Mouse (Mus musculus) midbrain, embryonic 11.5 days (tissue): ENCODE measurements around the gene Emid1. TPM values are rescaled to one million over a fixed set of nuclear protein-coding genes. Genes with fewer than 3 reads are reported as not detected.

Experiments
- ATAC-seq: fragments of 200-750 bp; cut with Nextera tagmentation; 2 replicates; pipeline ENCODE4 v1.8.0; 2017; ENCODE audit warnings: moderate TSS enrichment, moderate library complexity; ENCODE audit not compliant: low FRiP score
- DNase-seq: peaks from one replicate; pipeline ENCODE4 v3.0.0; 2015; ENCODE audit warnings: low spot score; ENCODE audit errors: missing footprints
- H3K27ac ChIP-seq: fragments of 300-500 bp; sonication (generic); 2 replicates; pipeline ENCODE4 v1.5.1; 2014; ENCODE audit warnings: low read depth, low read length
- H3K27me3 ChIP-seq: fragments of 300-500 bp; sonication (generic); 2 replicates; pipeline ENCODE4 v1.6.1; 2014; ENCODE audit warnings: mild to moderate bottlenecking, low read length, moderate library complexity, mixed read lengths; ENCODE audit not compliant: control insufficient read depth, insufficient read depth
- H3K36me3 ChIP-seq: fragments of 300-500 bp; sonication (generic); 2 replicates; pipeline ENCODE4 v1.6.1; 2014; ENCODE audit warnings: mild to moderate bottlenecking, low read length, moderate library complexity, mixed read lengths; ENCODE audit not compliant: control insufficient read depth, insufficient read depth
- H3K4me1 ChIP-seq: fragments of 300-500 bp; sonication (generic); 2 replicates; pipeline ENCODE4 v1.6.1; 2014; ENCODE audit warnings: low read length; ENCODE audit not compliant: control insufficient read depth, insufficient read depth
- H3K4me2 ChIP-seq: fragments of 300-500 bp; sonication (generic); 2 replicates; pipeline ENCODE4 v1.6.1; 2014; ENCODE audit warnings: mild to moderate bottlenecking, moderate library complexity
- H3K4me3 ChIP-seq: fragments of 300-500 bp; sonication (generic); 2 replicates; pipeline ENCODE4 v1.5.1; 2014; ENCODE audit warnings: low read depth, low read length
- H3K9ac ChIP-seq: fragments of 300-500 bp; sonication (generic); 2 replicates; pipeline ENCODE4 v1.6.1; 2014; ENCODE audit warnings: low read length
- H3K9me3 ChIP-seq: fragments of 300-500 bp; sonication (generic); 2 replicates; pipeline ENCODE4 v1.6.1; 2016; ENCODE audit warnings: low read length; ENCODE audit not compliant: control insufficient read depth
- WGBS: fragments of 180-500 bp; shearing (Covaris S2); extraction: QIAGEN DNeasy Blood & Tissue Kit; methylation state at CpG from one replicate; pipeline ENCODE4 v1.1.7; 2014; 5-methylcytosine and 5-hydroxymethylcytosine counted together
- polyA plus RNA-seq: library from polyadenylated mRNA; unstranded; fragments of >200 nt; fragmentation: Nextera tagmentation; extraction: Ambion mirVana; gene quantifications from 2 replicates; pipeline ENCODE4 v1.2.1, GENCODE M21; 2014

The Emid1 gene
- polyA plus RNA-seq, 1 experiment from 2014 or later: 13.7 TPM

GRCm38 (mm10) chr11:5064282-5065055 is 87.6 kb downstream of the Emid1 start:
- ATAC-seq: 0 out of 2 replicates have a peak, but pooled peaks have one; percentile 3
- Histone ChIP-seq H3K4me2 (peak overlapping the region; percentile 83), H3K9me3 (no peaks in the 10 kb centered on the region; the same call in 1 of the 2 replicates), H3K4me1 (peaks cover 32% of the 10 kb centered on the region), H3K27me3 (peaks cover 53% of the 10 kb centered on the region), H3K36me3 (peaks cover 16% of the 10 kb centered on the region), H3K27ac (no peak overlapping the region), H3K9ac (peak overlapping the region; percentile 73), H3K4me3 (peak overlapping the region; percentile 67)
- 17% methylated on average over 35 of the region's 38 CpGs for WGBS
- DNase-seq: peak; percentile 90

DNA sequence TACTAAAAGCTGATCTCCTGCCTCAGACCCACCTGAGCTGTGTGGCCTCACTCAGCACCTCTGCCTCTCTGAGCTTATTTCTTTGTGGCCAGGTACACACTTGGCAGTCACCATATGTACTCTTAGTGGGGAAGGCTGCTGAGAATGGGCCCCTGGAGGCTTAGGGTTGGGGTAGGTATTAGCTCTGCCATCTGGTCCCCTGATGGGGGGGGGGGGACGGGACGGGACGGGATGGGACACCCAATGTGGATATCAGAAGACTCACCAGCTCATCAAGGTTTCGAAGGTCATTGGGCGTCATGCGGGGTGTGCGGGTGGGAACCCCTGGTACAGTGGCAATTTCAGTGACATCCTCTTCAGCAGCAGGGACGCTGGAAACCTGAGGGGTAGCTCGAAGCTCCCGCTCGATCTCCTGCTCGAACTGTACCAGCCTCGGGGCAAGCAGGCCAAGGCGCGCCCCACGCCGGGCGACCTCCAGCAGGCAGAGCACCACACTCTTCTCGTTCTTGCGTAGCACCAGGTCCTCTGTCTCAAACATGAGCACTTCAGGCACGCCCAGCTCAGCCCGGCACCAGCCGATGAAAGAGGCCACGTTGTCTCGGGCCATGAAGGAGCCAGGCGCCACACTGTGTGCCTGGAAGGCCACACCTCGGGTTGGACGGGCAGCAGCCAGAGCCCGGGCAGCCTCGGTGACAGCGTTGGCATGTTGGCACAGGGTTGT is 88.3 kb downstream of the Emid1 start:
- Histone ChIP-seq H3K27me3 (peaks cover 60% of the 10 kb centered on the region), H3K9ac (no peak overlapping the region), H3K27ac (no peak overlapping the region), H3K36me3 (peaks cover 8% of the 10 kb centered on the region), H3K4me1 (peaks cover 34% of the 10 kb centered on the region), H3K4me2 (peak overlapping the region; percentile 83), H3K9me3 (no peaks in the 10 kb centered on the region; the same call in 1 of the 2 replicates), H3K4me3 (0 out of 2 replicates have a peak overlapping the region, but pooled peaks have one; percentile 67)
- ATAC-seq (no peak), DNase-seq (peak; percentile 88)
- WGBS: 52% methylated on average over 31 of the region's 31 CpGs

DNA sequence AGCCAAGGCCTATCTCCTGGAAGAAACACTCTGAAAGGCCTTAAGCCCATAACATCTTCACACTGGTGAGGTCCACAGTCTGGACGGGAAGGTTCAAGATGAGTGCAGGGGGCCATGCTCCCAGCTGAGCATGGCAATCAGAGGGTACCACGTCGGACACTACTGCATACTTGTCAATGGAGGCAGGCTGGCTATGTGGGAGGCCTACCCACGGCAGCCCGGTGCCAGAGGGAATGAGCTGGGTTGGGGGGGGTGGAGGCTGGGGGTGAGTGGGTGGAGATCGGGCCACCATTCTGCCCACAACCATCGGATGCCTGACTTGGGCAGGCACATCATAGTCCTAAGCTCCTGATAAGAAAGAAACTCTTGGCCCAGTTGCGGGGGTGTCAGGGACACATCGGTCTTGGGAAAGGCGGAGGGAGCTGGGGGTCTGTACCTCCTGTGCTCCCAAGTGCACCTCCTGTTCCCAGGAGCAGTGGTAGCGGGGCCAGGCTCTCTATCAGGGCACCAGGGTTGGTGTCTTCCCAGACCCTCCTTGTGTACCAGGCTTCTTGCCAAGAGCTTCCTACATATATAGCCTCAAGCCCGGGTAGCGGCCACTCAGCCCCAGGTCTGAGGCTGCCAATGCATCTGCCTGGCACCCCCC is 89.1 kb downstream of the Emid1 start:
- ATAC-seq (no peak), DNase-seq (peak; percentile 90)
- peaks cover under 1% of the 10 kb centered on the region; the same call in 1 of the 2 replicates for H3K36me3 ChIP-seq
- no peak overlapping the region for H3K4me2 ChIP-seq
- H3K27me3 ChIP-seq: peaks cover 67% of the 10 kb centered on the region
- peaks cover 38% of the 10 kb centered on the region for H3K4me1 ChIP-seq
- H3K4me3 ChIP-seq: no peak overlapping the region
- WGBS: 64% methylated on average over 13 of the region's 13 CpGs
- no peaks in the 10 kb centered on the region; the same call in 1 of the 2 replicates for H3K9me3 ChIP-seq
- H3K27ac ChIP-seq: no peak overlapping the region
- no peak overlapping the region for H3K9ac ChIP-seq

DNA sequence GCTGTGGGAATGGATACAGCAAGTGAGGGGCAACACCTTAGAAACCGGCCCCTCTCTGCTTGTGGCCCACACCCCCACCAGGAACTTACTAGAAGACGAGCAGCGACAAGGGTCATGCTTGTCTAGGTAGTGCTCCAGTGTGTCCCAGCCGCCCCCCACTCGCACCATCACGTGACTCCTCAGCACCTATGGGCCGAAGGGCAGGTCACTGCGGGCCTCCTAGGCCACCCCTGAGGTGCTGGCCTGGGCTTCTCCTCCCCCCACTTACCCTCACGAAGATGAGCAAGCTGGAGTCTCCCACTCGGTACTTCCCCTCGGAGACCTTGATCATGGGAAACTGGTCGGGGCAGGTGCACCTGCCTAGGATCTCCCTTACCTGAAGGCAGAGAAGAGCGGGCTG is 89.7 kb downstream of the Emid1 start:
- peaks cover 42% of the 10 kb centered on the region for H3K4me1 ChIP-seq
- H3K9ac ChIP-seq: no peak overlapping the region; the same call in 1 of the 2 replicates
- 9% methylated on average over 13 of the region's 13 CpGs for WGBS
- H3K27ac ChIP-seq: no peak overlapping the region
- peak overlapping the region; percentile 55 for H3K4me2 ChIP-seq
- H3K36me3 ChIP-seq: no peaks in the 10 kb centered on the region
- DNase-seq (no peak), ATAC-seq (no peak)
- no peaks in the 10 kb centered on the region; the same call in 1 of the 2 replicates for H3K9me3 ChIP-seq
- H3K27me3 ChIP-seq: peaks cover 74% of the 10 kb centered on the region
- H3K4me3 ChIP-seq: peak overlapping the region; percentile 22

DNA sequence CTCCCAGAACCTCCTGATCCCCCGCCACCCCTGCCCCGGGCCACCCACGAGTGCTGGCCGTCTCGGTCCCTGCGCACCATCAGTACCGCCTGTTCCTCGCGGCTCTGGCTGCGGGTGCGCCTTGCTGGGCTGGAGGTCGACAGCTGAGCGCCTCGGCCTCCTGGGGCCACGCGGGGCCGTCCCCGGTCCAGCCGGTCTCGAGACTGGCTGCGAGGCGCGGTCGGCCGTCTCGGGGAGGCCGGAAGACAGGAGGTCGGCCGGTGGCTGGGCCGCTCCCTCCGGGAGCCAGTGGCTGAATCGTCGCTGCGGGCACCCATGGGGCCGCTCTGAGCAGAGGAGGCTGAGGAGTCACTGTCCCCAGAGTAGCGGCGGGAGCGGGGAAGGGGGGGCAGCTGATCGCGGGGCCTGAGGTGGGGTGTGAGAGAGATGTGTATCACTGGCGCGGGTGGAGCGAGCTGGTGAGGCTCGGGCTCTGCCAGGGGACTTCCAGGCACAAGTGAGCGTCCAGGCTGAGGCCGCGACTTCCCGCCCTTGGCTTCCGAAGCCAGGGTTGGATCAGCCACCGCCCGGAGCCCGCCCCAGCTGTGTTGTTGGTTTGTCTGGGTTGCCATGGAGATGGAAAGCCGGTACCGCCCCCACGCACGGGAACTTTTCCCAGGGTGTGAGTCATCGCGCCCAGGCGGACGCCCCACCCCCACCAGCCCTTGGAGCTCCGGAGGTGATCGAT is 90.5 kb downstream of the Emid1 start:
- Histone ChIP-seq H3K4me1 (peaks cover 45% of the 10 kb centered on the region), H3K9me3 (no peaks in the 10 kb centered on the region; the same call in 1 of the 2 replicates), H3K36me3 (no peaks in the 10 kb centered on the region), H3K27ac (no peak overlapping the region), H3K4me3 (peak overlapping the region; percentile 22), H3K9ac (peak overlapping the region; percentile 35; the same call in 1 of the 2 replicates), H3K4me2 (peak overlapping the region; percentile 55), H3K27me3 (peaks cover 81% of the 10 kb centered on the region)
- 2% methylated on average over 61 of the region's 62 CpGs for WGBS
- peak; percentile 23 for ATAC-seq
- DNase-seq: peak; percentile 96

DNA sequence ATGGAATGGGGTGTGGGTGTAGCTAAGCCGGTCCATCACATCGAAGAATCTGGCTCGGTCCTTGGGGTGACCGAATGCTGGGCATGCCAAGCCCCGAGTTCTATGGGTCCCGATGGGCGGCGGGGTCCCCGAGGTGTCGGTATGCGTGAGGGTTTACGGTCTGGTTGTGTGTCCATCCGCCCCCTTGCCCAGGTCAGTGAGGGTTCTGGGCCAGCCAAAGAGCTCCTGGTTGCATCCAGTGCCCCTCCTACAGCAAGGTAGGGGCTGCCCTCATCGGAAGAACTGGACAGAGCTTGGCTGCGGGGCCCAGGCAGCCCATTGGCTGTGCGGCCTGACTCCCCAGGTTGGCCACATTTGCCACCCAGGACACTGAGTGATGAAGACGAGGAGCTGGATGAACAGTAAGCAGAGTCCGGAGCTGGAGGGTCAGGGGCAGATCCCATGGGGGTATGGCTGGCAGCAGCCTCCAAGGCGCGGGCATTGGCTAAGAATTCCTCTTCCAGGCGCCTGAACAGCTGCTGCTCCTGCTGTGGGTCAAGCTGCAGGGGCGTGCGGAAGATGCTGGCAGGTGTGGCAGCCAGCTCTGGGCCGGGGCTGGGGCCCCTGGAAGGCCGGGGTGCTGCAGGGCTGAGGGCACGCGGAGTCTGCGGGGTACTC is 91.2 kb downstream of the Emid1 start:
- H3K9me3 ChIP-seq: no peaks in the 10 kb centered on the region; the same call in 1 of the 2 replicates
- no peak for ATAC-seq
- H3K27me3 ChIP-seq: peaks cover 83% of the 10 kb centered on the region
- DNase-seq: peak; percentile 93
- H3K9ac ChIP-seq: peak overlapping the region; percentile 35; the same call in 1 of the 2 replicates
- H3K4me2 ChIP-seq: peak overlapping the region; percentile 55
- H3K27ac ChIP-seq: no peak overlapping the region
- peak overlapping the region; percentile 22; the same call in 1 of the 2 replicates for H3K4me3 ChIP-seq
- H3K4me1 ChIP-seq: peaks cover 52% of the 10 kb centered on the region
- 42% methylated on average over 28 of the region's 28 CpGs for WGBS
- H3K36me3 ChIP-seq: no peaks in the 10 kb centered on the region

GRCm38 (mm10) chr11:5059704-5060156 is 92.3 kb downstream of the Emid1 start:
- DNase-seq: peak; percentile 97
- Histone ChIP-seq H3K27me3 (peaks cover 86% of the 10 kb centered on the region), H3K27ac (no peak overlapping the region), H3K9me3 (no peaks in the 10 kb centered on the region; the same call in 1 of the 2 replicates), H3K4me2 (no peak overlapping the region), H3K9ac (no peak overlapping the region), H3K36me3 (no peaks in the 10 kb centered on the region), H3K4me1 (peaks cover 56% of the 10 kb centered on the region), H3K4me3 (0 out of 2 replicates have a peak overlapping the region, but pooled peaks have one; percentile 5)
- 13% methylated on average over 27 of the region's 27 CpGs for WGBS
- no peak for ATAC-seq

DNA sequence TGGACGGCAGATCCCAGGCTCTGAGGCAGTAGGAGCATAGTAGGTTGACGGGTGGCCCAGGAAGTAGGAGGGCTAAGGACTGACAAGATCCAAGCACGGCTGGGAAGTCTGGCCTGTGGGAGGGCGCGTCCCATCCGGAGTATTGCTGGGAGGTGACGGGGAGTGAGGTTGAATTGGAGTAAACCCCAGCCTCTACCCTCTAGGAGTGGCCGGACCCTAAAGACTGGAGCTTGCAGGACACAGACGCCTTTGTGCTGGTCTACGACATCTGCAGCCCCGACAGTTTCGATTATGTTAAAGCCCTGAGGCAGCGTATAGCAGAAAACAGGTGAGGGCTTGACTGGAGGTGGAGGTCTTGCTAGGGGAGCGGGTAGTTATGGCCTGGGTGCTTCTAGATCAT is 92.8 kb downstream of the Emid1 start:
- Histone ChIP-seq H3K4me3 (no peak overlapping the region), H3K4me1 (peaks cover 51% of the 10 kb centered on the region), H3K27ac (no peak overlapping the region), H3K9me3 (no peaks in the 10 kb centered on the region; the same call in 1 of the 2 replicates), H3K4me2 (no peak overlapping the region), H3K9ac (no peak overlapping the region), H3K27me3 (peaks cover 82% of the 10 kb centered on the region), H3K36me3 (no peaks in the 10 kb centered on the region)
- no peak for DNase-seq
- 31% methylated on average over 14 of the region's 14 CpGs for WGBS
- no peak for ATAC-seq
